Mouse (Mus musculus) layer of hippocampus, adult 9-11 months (tissue): ENCODE data around the gene D11Wsu47e.
"Not testable (repeated sequence)": the region's sequence is repeated elsewhere in the genome, so short reads cannot be mapped to it uniquely, and the experiment has no call there.

Experiments
- DNase-seq: peaks from one replicate; pipeline ENCODE4 v3.0.0; 2022

Gene D11Wsu47e

DNA sequence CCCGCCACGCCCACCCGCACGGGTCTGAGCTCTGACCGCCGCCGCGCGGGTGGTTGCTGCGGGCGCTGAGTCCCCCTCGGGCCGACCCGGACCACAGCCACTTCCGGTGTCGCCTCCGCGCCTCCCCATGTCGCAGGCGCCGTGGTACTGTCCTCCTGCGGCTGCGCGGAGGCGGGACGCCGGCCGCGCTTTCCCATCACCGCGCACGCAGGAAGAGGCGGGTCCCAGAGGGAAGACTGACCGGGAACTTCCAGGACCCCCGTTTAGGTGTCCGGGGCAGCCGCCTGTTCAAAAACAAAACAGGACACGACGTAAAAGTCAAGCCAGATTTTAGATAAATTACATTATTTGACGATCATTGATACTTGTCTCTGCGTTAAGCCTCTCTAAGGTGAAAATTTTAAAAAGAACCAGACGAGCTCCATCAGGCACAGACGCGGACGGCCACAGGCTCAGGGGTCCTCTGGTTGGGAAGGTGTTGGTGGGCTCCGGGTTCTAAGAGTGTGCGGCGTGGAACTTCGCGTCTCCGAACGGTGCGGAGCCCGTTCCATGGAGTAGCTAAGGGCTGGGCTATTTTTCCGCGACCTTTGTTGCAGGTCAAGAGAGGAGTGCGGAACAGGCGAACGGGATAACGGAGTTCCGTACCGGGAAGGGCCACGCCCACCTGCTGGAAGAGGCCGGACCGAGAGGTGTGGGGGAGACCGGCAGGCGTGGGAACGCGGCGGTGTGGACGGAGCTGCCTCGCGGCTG, at the start of gene D11Wsu47e, which contains the start of gene Fam104a:
D11Wsu47e (plus strand) TSS at position 456 of the 750 bp plus-strand sequence.
Fam104a (minus strand) TSS at position 199 of the 750 bp plus-strand sequence.
- peak; percentile 96 for DNase-seq

DNA sequence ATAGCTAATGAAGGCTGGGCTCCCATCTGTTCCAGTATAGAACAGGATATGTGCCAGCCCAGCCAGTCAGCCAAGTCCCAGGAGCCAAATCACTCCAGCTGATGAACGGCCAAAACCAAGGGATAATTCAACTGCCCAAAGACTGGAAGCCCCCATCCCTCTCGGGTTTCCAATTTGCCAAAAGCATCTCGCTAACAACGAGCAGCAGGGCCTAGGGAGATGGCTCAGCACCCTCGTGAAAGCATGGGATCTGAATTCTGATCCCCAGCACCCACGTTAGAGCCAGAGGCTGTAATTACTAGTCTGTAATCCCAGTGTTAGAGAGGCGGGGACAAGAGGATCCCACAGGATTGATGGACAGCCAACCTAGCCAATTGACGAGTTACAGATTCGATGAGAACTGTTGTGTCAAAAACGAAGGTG, 49.5 kb upstream of the D11Wsu47e start:
- DNase-seq = no peak

DNA sequence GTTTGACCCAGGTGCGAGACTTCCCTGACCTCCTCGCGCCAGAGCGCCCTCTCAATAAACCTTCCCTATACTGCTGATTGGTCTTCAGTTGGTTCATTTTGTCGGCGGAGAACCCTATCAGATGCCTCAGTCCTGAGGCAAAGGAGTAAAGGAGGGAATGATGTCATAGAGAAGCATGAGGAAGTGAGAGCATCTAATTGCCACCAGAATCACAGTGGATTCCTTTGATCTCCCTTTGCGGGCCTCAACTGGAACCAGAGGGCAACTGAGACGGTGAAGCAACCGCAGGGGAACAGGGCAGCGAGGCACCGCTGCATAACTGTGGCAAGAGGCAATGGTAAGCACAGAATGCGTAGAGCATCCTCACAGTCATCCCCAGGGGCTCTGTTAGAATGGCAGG, 45.5 kb upstream of the D11Wsu47e start:
- no peak for DNase-seq

DNA sequence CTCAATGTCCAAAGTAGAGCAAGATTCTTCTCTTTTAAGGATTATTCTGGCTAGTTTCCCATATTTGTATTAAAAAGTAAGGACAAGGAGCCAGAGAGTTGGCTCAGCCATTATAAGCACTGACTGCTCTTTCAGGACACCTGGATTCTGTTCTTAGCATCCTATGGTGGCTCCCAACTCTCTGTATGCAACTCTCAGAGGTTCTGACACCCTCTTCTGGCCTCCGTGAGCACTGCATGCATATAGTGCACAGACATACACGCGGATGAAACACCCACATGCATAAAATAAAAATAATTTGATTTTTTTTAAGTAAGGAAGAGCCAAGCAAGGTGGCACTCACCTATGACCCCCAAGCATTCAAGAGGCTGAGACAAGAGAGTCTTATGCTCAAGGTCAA, 39.0 kb upstream of the D11Wsu47e start:
- no peak for DNase-seq

DNA sequence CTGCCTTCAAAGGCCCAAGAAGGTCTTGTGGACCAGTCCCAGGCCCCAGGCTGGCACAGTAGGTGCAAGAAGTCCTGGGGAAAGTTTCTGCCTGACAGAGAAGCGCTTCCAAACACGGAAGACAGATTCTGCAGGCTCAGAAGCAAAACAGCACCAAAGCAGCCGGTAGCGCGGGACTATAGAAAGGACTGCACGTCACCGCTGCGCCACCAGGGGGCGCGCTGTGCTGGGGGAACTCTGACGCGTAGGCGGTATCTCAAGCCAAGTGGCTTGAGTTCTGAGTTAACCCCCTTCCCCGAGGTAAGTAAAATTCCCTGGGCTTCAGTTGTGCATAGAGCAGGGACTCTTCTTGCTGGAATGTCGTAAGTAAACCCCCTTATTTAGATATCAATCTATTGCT, 36.1 kb upstream of the D11Wsu47e start:
- DNase-seq = peak; percentile 67

DNA sequence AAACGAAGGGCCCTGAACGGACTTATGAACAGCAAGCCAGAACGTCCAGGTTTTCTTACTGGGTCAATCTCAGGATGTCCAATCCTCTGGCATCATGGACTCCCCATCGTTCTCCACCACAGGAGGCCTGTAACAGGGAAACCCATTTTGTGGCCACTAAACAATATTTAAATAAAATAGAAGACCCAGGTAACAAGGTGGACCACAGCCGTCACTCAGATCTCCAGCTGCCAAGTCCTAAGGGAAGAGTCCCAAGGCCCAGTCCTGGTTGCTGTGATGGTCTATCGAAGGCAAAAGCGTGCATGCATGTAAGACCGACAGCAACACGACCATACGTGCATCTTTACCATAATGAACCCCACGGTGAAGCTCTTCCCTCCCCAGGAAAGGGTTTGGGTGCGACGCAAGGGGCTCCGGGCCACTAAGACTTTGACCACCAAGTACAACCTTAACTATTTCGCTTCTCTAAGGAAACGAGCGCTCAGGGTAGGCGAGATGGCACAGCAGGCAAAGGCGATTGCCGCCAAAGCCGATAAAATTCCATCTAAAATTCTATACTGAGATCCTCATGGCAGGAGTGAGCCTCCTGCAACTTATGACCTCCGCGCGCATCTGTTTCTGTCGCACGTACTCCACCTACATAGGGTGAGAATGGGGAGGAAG, 35.4 kb upstream of the D11Wsu47e start, which contains the start of gene Cog1:
Cog1 (plus strand) TSS at position 480 of the 663 bp plus-strand sequence.
- DNase-seq = no peak

DNA sequence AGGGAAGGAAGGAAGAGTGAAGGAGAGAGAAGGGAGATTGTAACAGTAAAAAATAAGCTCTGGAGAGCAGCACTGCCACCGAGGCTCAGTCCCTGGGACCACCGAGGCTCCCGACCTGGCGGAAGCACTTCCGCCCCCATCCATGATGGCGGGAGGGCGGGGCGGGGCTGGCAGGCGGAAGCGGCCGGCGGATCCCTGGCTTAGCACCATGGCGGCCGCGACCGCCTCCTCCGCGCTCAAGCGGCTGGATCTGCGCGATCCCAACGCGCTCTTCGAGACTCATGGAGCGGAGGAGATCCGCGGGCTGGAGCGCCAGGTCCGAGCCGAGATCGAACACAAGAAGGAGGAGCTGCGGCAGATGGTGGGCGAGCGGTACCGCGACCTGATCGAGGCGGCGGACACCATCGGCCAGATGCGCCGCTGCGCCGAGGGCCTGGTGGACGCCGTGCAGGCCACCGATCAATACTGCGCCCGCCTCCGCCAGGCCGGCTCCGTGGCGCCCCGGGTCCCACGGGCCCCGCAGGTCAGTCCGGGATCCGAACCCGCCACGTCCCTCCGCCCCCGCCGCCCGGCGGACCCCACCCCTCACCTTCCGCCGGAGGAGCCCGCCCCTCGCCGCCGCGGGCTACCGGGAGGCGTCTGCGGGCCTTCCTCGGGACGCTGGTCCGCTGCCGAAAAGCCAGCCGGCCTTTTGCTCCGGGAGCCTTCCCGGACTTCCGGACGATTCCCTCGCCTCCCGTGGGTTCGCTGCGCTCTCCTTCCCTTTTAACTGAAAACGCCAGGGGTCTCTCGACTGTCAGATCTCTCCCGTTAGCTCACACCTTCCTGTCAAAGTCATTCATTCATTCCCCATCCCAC, 34.6 kb upstream of the D11Wsu47e start, which contains the start of gene Slc39a11:
Slc39a11 (minus strand) TSS at position 727 of the 858 bp plus-strand sequence.
- peak; percentile 62 for DNase-seq

DNA sequence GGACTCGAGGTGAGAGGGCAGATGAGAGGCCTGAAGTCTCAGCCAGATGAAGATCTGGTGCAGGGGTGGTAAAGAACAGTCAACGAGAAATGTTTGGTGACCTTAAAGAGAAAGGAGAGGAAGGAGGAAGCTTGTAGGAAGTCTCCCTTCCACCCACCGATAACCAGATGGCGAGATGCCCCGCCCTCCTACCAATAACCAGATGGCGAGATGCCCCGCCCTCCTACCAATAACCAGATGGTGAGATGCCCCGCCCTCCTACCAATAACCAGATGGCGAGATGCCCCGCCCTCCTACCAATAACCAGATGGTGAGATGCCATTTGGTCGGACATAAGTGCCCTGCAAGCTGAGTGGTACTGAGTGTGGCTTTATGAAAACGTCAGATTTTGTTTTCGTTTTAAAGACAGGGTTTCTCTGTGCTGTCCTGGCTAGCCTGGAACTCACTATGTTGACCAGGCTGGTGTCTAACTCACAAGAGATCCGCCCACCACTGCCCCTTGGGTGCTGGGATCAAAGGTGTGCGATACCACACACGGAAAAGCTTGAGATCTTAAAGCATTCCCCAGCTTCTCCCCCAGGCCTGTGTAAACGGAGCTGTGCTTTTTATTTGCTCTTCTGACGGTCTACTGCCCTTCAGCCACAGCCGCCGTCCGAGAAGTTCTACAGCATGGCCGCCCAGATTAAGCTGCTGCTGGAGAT, 32.9 kb upstream of the D11Wsu47e start:
- no peak for DNase-seq

DNA sequence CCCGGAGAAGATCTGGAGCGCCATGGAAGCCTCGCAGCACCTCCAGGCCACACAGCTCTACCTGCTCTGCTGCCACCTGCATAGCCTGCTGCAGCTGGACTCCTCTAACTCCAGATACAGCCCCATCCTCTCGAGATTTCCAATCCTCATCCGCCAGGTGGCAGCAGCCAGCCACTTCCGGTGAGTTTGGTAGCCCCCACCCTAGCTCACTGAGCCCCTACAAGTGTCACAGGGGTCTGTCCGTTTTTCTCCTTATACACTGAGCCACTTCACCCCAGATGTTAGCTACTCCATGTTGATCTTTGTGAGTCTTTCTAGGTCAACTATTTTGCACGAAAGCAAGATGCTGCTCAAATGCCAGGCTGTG, 32.3 kb upstream of the D11Wsu47e start:
- no peak for DNase-seq

DNA sequence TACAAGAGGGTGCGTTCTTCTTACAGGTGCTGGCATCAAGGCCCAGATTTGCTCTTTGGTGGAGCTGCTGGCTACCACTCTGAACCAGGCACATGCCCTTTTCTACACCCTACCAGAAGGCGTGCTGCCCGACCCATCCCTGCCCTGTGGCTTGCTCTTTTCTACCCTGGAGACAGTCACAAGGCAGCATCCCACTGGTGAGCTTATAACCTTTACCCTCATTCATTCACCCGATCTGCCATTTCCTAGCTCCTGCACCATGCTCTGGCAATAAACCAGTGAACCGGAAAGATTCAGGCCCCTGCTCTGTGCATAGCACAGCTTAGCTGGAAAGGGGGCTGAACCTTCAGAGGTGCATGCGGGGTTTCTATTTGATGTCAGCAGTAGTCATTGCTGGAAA, 31.7 kb upstream of the D11Wsu47e start:
- no peak for DNase-seq

DNA sequence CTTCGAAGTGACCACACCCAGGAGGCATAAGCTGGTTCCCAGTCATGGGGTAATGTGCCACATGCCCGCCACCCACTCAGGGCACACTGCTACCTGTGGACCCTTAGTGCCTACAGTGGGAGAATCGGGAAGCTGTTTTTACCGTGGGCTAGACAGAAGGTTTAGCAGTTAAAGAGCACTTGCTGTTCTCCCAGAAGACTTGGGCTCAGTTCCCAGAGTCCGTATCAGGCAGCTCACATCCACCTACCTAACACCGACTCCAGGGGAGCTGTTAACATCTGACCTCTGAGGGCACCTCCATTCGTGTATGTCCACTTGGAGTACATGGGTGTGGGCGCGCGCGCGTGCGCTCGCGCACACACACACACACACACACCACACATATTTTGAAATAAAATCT, 30.1 kb upstream of the D11Wsu47e start:
- no peak for DNase-seq

DNA sequence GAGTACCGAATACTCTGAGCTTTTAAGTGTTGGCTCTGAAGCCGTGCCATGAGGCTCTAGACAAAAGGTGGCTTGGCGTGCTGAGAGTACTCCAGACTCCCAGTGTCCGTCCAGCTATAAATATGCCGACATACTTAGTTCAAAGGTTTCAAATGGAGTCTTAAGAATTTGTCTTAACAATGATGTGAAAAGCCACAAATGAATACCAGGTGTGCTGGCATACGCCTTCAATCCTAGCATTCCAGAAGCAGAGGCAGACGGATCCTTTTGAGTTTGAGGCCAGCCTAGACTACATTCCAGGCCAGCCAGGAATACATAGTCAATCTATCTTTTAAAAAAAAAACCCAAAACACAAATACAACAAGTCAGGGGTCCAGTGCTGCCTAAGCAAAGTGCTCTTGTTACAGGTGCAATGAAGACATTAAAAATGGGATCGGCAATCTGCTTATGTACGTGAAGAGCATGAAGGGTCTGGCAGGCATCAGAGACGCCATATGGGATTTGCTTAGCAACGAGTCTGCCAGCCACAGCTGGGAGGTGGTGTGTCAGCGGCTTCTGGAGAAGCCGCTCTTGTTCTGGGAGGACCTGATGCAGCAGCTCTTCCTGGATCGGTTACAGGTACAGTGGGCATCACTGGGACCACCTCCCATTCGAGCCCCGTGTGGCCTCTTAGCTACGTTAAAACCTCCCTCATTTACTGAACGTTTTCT, 29.5 kb upstream of the D11Wsu47e start:
- DNase-seq = peak; percentile 70

DNA sequence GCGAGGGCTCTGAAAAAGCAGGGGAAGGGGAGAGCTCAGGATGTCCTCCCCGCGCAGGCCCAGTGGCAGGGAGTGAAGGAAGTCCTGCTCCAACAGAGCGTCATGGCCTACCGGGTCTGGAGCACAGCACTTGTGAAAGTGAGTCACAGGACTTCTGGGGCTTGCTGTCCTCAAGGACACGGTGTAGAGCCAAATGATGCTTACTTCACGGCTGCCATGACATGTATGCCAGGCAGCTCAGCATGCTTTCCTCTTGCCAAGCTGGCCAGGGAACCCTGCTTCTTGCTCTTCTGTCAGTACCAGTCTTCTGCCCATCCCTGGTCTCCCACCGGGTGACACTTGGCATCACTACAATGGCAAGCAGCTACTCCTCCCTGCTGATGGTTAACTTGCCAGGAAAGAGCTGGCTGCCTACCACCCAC, 27.7 kb upstream of the D11Wsu47e start:
- DNase-seq = no peak

DNA sequence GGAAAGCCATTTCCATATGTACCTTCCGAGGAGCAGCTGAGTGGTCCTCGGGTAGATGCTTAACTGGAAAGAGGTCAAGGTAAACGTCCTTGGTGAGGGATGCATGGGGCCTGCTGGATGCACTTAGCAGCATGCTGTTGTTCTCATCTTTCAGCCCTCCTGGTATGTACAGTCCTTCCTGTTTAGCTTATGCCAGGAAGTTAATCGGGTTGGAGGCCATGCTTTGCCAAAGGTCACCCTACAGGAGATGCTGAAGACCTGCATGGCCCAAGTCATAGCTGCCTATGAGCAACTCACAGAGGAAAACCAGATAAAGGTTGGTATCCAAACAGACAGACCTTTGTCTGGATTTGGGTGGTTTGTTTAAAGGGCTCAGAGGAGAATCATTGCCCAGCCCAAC, 27.0 kb upstream of the D11Wsu47e start:
- no peak for DNase-seq

DNA sequence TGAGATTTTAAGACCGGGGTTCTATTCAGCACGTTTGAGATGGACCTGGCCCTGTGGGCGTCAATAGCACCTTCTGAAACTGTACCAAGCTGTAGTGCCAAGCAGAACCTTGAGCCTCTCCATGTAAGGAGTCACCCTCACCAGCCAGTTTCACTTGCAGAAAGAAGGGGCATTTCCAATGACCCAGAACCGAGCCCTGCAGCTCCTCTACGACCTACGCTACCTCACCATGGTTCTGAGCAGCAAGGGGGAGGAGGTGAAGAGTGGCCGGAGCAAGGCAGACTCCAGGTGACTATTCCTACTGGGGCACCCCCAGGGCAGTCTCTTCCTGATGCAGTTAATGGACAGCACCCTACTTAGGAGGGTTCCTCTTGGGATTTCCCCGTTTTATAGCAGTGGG, 25.9 kb upstream of the D11Wsu47e start:
- no peak for DNase-seq

DNA sequence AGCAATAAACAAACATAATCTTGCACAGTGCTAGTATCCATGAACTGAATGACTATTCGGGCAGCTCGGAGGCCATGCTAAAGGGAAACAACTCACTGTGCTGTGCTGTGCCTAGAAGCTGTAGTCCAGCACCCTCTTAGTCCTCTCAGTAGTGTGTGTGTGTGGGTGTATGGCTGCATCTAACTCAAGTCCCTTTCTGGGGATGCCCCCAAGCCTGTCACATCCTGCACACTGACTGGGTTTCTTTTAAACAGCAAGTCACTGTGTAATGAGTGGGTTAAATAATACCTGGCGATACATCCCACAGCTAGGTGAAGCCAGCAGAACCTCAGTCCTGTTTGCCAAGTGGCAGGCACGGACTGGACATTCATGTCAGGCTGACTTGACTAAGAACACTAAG, 25.4 kb upstream of the D11Wsu47e start:
- DNase-seq = no peak

DNA sequence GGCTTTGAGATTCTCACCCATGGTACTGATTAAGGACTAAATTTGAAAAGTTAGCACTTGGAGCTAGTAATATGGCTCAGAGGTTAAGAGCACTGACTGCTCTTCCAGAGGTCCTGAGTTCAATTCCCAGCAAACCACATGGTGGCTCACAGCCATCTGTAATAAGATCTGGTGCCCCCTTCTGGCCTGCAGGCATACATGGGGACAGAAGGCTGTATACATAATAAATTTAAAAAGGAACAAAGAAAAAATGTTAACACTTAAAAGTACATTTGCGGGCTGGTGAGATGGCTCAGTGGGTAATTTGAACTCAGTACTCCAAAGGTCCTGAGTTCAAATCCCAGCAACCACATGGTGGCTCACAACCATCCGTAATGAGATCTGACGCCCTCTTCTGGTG, 24.0 kb upstream of the D11Wsu47e start:
- DNase-seq = not testable (repeated sequence)

DNA sequence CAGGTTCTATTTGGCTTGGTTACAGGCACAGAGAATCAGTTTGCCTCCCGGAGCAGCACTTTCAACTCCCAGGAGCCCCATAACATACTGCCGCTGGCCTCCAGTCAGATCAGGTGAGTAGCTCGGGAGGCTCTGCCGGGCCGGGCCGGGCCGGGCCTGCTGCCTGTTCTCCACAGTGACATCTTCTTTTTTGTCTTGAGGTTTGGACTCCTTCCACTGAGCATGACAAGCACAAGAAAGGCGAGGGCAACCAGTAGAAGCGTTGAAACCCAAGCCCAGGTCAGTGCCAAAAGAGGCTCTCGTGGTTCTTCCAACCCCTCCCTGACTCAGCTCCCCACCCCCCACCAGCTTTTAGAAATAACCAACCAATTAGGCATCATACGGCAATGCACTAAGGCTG, 23.3 kb upstream of the D11Wsu47e start:
- DNase-seq = no peak

DNA sequence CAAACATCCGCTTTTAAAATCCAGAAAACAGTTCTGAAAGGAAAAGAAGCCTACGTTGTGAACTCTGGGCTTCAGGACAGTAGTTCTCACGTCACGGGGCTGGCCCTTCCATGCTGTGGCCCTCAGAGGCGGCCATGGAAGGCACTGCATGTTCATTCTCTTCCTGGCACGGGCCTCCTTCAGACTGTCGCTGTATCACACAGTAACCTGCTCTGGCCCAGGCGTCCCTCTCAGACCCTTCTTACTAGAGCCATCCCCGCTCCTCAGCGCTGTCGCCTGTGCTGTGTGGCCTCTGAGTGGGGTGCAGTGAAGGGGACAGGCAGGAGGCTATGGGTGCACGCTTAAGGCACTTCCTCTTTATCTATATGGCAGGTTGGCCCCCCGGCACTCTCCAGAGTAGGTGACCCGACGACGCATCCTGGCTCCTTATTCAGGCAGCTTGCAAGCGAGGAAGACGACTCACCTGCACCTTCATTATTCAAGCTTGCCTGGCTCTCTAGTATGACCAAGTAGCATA, 22.3 kb upstream of the D11Wsu47e start:
- DNase-seq = no peak

DNA sequence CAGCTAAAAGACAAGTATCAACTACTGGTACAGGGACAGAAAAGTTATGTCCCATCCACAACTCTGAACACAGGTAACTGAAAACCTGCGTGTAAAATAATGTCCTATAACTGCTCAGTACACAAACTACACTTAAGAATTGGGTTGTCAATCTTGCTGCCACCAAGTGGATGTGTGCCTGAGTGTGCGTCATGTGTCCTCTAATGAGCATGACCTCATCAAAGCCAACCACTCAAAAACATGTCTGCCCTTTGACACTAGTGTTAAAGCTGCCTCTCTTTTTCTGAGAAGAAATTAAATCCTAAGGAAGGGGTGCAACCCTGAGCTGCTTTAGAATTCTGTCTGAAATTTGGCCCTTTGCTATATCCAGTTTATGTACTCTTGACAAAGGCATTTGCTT, 19.9 kb upstream of the D11Wsu47e start:
- no peak for DNase-seq

DNA sequence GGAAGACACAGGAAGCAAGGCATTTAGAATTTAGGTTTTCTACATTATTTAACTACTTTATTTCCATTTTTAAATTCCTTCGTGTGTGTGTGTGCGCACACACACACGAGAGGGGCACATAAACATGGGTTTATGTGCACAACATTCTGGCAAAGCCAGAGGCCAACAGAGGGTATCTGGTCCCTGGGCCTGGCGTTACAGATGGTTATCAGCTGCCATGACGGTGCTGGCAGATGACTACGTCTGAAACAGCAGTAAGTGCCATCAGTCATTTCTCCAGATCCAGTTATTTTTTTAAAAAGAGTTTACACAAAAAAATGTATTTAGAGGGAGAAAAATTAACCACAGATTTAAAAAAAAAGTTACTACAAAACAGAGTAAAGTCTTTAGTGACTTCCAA, 18.0 kb upstream of the D11Wsu47e start:
- no peak for DNase-seq

DNA sequence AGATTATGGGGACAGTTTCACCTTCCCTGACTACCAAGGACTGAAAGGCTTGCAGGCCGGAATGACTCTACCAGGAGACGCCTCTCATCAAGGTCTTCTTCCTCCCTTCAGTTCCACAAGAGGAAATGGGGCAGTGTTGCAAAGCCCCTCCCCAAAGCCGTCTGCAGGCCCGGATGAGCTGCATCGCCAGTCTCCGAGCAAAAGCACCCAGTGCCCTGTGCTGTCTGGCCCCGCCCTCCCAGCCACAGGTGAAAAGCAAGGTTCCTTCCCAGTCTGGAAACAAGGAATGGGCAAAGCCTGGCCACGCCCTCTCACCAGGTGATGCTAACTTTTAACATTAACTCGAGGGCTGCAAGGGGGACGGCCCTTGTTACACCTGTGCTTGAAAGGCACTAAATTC, 17.6 kb upstream of the D11Wsu47e start:
- no peak for DNase-seq
